Mouse (Mus musculus) pancreas, adult 10 weeks (tissue): Measurements from ENCODE around the gene Hgd. TPM values are rescaled to one million over a fixed set of nuclear protein-coding genes. Genes with fewer than 3 reads are reported as not detected.

Experiments
- polyA plus RNA-seq: library from polyadenylated mRNA; stranded (reverse); fragments of 350-450 nt; fragmentation: Illumina TruSeq; extraction: RNeasy Lipid Tissue Mini Kit (QIAGEN cat#74804); gene quantifications from one replicate; pipeline ENCODE4 v1.2.3, GENCODE M21; 2015; ENCODE audit warnings: low read depth, low replicate concordance; ENCODE audit not compliant: insufficient read depth

Hgd gene
- polyA plus RNA-seq = not detected

DNA sequence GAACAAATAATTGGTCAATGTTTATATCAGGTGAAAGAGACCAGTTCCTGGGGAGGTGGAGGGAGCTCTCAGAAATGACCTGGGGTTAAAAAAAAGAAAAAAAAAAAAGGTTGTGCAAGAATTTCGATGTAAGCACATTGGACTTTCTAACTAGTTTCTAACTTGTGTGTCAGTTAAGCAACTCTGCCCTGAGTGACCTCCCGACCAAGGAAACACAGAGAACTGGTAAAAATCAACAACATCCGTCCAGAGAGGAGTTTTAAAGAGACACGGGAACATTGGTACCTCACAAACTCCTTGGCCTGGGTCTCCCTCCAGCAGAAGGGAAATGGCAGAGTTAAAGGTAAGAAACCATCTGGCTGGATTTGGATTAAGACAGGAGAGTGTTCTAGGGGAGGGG, at the start of gene Hgd:
TSS of gene Hgd (plus strand) at position 160 of the 400 bp plus-strand sequence.

DNA sequence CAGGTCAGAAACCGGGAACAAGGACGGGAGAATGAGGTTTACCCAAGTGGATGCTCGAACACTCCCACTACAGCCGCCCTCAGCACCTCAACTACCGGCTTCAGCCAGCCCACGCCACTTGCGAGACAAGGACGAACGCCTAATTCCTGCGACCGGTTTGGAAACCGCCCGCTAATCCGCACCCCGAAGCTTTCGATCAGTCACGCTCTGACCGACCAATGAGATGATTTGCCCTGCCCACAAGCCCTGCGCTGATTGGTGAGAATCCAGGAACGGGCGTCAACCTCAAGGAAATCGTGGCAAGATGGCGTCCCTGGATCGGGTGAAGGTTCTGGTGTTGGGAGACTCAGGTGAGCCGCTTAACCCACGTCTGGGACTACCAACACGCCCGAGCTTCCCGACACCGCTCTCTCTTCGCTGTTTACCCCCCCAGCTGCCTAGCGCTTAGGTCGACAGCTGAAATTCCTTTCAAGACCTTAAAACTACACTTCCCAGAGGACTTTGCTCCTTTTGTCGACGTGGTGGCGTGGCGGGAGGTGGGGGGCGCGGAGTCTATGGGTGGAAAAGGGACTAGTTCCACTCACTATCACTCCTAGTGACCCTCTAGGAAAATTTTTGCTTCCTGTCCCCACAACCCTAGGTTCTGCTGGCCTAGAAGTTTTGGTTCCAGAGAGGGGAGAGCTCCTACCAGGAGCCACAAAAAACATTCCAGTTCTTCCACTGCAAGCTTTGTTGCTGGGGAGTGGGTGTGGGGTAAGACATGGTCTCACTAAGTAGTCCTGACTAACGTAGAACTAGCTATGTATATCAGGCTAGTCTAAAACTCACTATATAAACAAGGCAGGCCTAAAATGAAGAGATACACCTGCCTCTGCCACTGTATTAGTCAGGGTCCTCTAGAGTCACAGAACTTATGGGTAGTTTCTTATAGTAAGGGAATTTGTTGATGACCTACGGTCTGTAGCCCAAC, 40.1 kb upstream of the Hgd start, which contains the start of the genes Gtf2e1 and Rabl3:
TSS of gene Gtf2e1 (minus strand) at position 179 of the 970 bp plus-strand sequence.
TSS of gene Rabl3 (plus strand) at position 275 of the 970 bp plus-strand sequence.

DNA sequence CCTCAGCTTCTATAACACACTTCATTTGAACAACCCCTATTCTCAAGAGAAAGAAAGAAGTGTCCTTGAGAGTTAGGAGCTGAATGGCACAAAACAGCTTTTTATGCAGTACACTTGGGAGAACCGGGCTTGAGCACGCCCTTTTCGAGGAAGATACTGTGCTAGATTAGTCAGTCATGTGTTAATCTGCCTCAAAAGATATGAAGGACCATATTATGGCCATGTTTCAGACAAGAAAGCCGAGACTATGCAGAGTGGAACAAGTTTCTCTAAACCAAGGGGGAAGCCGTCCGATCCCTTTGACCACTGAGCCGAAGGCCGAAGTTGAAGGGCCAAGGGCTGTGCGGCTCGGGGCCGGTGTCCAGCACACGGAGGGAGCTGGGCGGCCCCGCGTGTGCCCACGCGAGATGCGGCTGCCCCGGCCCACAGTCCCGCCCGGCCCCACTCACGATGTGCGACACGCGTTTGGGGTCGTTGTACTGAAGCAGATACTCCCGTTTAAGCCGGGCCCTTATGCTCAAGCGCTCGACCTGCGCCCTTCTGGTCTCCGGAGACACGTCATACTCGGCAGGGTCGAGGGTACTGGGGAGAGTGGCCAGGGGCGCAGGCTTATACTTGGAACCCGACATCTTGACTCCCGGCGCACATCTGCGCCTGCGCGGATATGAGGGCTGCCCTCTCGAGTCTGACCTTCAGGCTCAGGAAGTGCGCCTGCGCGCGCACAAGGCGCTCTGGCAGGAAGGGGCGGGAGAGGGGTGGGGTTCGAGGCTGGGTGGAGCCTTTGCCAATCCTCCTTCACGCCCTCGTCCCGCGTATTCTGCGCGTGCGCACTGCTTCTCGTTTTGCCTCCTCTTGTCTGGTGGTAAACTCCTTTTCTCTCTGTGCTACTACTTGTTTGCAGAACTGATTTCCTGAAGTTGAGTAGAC, 74.0 kb downstream of the Hgd start, which contains the start of gene Ndufb4:
TSS of gene Ndufb4 (minus strand) at position 723 of the 927 bp plus-strand sequence.

Other genes with a start within 250 kb of the Hgd start
- gene Stxbp5l, start 195.2 kb upstream of the Hgd start, polyA plus RNA-seq = 0.66 TPM
- 1.9 TPM for gene Gtf2e1, start 40.4 kb upstream of the Hgd start, polyA plus RNA-seq
- gene Rabl3, start 40.3 kb upstream of the Hgd start, polyA plus RNA-seq = 2.0 TPM
- 19.6 TPM for gene Ndufb4, start 74.3 kb downstream of the Hgd start, polyA plus RNA-seq
- gene Fstl1, start 196.7 kb downstream of the Hgd start, polyA plus RNA-seq = 28.0 TPM